Mouse (Mus musculus) adrenal gland, postnatal 10 days (tissue): Measurements from ENCODE around the gene Ptger1. TPM values are rescaled to one million over a fixed set of nuclear protein-coding genes. Genes with fewer than 3 reads are reported as not detected.

Source experiments
- DNase-seq: peaks from one replicate; pipeline ENCODE4 v3.0.0; 2021; ENCODE audit warnings: mixed read lengths
- total RNA-seq, 2 experiments: library from RNA; stranded (reverse); gene quantifications; 2 replicates each; pipeline ENCODE4 v1.2.3; 2021

Ptger1 gene
- total RNA-seq, 2 experiments from 2014 or later: 0.75 to 1.4 TPM

DNA sequence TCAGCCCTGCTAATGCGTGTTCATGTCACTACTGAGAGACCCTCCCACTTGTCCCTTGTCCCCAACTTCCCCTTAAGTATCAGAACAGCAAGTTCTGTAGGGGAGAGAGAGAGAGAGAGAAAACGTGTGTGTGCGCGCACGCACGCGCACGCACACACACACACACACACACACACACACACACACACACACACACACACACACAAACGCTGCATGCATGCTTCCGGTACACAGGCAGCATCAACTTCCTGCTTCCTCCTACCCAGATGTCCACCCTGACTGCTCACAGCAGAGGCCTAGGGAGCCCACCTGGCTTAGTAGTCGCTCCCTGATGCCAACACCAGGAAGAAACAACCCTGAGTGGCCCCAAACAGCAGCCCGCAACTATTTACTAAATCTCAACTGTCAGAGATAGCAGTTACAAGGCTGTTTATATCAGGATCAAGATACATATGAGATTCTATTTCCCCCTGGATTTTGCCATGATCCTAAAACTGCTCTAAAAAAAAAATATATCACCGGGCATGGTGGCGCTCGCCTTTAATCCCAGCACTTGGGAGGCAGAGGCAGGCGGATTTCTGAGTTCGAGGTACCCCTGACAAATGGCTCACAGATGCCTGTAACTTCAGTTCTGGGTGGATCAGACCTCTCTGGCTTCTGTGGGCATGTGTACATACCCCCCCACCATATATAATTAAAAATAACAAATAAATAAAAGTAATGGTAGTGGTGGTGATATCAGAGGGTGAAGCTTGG is 29.1 kb downstream of the Ptger1 start:
- peak; percentile 26 for DNase-seq

DNA sequence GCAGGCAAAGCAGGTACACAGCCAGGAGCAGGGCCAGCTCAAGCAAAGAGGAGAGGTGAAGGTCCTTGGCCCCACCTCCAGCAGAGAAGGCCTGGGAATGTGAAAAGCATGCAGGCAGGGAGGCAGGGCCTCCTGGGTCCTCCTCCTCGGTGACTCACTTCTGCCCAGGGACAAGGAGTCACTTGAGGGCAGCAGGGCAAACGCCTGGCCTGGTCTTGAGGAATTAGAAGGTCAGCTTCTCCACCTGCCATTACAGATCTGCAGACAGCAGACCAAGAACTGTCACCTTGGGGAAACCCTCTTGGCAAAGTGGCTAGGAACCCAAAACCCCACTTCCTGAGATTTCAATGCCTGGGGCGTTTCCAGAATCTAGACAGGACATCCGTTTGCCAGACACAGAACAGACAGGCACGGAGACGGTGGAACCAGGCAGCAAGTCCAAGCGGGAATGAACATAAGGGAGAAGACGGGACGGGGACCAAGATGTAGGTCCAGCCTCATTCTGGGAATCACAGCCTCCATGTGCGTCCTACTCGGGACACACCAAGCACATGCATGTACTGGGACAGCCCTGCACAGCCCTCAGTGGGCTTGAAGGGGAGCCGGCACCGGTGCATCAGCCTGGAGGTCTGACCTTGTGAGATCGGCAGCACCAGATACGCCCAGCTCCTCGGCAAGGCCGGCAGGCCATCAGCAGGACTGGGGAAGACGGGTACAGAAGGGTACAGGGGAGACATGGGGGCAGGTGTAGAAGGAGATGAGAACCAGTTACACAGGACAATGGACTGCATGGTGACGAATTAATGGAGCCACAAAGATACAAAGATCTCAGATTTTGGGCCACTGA is 31.1 kb downstream of the Ptger1 start:
- peak; percentile 85 for DNase-seq

DNA sequence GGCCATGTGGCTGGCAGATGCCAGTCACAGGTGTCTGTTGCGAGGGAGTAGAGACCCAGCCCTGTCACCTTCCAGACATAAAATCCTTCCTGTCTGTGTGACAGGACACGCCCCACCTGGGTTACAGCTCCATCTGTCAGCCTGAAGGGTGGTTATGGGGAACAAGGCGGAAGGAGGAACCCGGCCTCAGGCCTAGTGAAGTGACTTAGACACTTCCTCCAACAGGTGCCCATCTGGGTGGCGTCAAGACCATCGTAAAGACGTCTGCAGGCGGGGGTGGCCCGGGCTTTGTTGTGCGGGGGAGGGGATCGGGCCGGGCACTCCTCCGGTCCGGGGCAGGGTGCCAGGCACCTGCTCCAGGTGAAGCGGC is 31.8 kb downstream of the Ptger1 start:
- DNase-seq: peak; percentile 59

DNA sequence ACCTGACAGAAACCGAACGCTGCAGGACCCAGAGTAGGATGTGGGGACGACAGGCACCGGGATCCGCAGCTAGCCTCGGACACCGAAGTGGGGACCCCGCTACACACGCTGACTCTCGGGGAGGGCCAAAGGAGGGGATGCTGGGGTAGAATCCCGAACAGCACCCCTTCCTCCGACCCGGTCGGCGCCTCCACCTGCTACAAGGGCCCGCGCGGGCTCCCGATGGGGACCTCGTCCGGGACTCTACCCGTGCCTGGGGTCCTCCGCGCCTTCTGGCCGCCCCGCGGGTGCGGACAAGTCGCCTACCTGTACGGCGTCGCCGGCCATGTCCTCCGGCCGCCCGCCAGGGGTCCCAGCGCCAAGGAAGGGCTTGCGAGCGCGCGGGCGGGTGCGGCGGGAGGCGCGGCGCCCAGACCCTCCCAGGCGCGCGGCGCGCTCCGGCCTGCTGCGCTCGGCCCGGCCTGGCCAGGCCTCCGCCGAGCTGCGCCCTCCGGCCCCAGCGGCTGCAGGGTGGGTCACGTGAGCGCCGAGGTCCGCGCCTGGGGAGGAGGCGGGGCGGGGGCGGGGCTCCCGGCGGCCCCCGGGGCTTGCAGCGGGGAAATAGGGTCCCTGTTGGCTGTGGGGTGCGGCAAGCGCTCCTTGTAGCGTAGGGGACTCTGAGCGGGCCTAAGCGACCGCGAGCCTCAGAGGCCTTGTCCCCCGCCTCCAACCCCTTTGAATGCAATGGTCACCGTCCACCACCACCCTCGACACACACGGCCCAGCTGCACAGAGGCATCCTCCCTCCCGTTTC is 32.4 kb downstream of the Ptger1 start, which contains the start of gene Pkn1:
Gene Pkn1, minus strand, starts transcription at position 519 of the 793 bp plus-strand sequence.
- peak; percentile 92 for DNase-seq

DNA sequence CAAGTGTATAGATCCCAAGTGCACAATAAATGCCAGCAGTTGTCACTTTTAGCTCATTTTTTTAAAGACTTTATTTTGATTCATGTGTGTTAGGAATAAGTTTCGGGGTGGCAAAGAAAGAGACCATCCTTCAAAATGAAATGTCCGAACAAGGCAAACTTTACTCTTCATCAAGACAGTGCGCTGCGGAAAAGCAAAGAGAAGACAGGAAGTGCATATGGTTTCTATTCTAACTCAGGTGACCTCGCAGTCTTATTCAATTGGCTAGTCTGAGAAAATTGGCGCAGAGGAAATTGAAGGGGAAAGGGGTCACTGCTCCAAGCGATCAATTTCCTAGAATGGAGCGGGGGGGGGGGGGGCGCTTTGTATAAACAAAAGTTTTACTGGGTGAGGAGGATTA is 33.1 kb downstream of the Ptger1 start:
- no peak for DNase-seq

DNA sequence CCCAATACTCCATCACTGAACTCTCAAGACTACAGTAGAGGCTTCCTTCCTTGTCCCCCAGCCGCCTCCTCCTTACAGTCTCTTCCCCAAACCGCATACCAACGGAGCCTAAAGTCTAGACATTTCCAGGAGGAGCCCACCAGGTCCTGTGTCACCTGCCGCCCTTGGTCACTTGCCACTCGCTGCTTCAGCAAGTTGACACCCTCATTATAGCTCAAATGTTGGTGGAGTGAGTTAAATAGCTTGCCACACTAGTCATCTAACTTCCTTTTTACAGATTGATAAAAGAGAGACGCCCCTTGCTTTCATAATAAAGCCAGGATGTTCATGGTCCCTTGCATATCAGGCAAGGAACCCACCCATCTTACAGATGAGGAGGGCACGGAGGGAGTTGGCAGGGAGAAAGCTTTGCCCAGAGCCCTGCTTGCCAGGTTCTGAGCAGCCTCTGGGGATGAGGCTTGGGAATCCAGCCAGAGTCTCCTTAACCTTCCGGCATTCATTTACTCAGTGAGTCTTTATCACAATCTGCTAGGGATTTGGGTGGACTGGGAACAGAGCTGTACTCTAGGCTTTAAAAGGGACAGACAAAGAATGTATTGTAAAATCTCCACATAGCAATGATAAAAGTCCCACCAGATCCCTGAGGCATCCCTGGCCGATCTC is 34.1 kb downstream of the Ptger1 start:
- peak; percentile 71 for DNase-seq

- no peak for DNase-seq
Observed at GRCm38 (mm10) chr8:83703426-83703825, 36.9 kb downstream of the Ptger1 start.

- DNase-seq: no peak
Observed at GRCm38 (mm10) chr8:83706411-83706810, 39.9 kb downstream of the Ptger1 start.

GRCm38 (mm10) chr8:83707554-83707953 is 41.1 kb downstream of the Ptger1 start:
- no peak for DNase-seq

DNA sequence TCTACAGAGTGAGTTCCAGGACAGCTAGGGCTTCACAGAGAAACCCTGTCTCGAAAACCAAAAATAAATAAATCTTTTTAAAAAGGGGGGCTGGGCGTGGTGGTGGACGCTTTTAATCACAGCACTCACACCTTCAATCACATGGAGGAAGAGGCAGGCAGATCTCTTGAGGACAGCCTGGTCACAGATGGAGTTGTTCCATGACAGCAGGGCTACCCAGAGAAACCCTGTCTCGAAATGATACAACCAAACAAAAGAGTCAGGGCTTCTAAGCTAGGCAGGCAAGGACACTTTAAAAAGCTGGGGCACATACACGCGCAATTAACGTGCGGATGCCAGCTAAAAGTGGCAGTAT is 48.2 kb downstream of the Ptger1 start:
- no peak for DNase-seq

DNA sequence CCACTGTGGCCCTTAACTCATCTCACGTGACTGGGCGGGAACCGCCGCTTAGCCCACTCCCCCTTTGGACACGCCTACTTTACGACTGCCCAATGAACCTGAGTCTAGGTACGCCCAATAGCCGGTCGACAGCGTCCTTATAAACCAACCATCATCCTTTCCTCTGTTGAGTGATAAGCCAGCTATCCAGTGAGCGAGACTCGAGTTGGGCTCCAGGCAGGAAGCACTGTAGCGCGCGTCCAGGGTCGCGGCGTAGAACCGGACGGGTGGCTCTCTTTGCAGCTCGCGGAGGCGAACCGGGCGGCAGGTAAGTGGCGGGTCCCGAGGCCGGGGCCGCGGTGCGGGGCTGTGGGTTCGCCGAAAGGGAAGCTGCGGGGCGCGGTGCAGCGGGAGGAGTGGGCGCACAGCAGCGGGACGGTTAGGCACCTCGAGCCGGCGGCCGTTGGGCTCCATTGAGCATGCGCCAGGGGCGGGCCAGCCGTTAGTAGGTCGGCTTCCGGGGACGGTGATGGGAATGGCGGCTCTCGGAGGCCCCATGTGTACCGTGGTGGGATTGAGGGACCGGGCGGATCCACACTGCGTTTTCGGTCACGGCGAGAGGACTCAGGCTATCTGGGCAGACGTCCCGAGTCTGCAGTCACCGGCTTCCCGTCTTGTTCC is 48.7 kb downstream of the Ptger1 start, which contains the start of gene Ddx39:
Gene Ddx39, plus strand, starts transcription at position 147 of the 660 bp plus-strand sequence.
- DNase-seq: peak; percentile 95

DNA sequence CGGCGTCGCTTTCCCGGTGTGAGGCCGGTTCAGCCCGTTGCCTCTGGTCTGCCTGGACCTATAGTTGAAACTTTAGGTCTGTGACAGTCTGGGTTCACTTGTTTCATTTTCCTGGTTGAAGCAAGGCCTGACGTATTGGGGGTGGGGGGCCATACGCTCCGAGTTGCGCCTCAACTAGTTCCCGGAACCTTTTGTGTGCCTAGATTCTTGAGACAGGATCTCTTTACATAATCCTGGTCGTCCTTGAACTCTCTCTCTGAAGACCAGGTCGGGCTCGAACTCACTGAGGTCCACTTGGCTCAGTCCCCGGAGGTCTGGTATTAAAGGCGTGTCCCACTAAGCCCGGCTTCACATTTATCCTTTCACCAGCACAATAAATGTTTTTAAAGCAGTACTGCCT is 49.3 kb downstream of the Ptger1 start:
- no peak for DNase-seq

GRCm38 (mm10) chr8:83716563-83716962 is 50.1 kb downstream of the Ptger1 start:
- no peak for DNase-seq

- DNase-seq: no peak
Observed at GRCm38 (mm10) chr8:83719048-83719447, 52.6 kb downstream of the Ptger1 start.

GRCm38 (mm10) chr8:83719693-83720092 is 53.2 kb downstream of the Ptger1 start:
- DNase-seq: no peak

DNA sequence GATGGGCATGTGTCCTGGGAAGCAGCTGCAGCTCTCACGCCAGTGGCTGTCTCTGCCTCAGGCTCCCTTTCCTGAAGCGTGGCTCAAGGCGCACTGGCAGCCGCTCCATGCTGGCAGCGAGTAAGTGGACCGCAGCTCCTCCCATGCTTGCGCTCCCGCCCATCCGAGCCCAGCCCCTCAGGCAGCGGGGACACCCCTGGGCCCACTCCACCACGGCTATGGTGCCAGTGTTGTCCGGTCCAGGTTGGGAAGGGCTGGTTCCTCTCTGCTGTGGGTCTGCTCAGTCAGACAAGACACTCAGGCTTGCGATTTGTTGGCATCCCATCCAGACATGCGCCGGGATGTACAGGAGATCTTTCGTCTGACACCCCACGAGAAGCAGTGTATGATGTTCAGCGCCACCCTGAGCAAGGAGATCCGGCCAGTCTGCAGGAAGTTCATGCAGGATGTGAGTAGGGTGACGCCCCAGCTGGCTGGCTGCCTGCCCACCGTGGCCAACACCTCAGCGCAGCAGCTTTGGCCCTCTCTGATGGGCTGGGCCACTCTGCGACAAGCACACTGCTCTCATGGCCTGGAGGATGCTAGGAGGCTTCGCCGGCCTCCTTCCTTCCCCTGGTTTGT is 55.0 kb downstream of the Ptger1 start:
- peak; percentile 61 for DNase-seq

Other genes starting within 250 kb of the Ptger1 start
- gene Scoc, start 208.3 kb upstream of the Ptger1 start, total RNA-seq: 10 to 100 TPM; 58.0 to 62.4 TPM
- gene Olfr370, start 130.9 kb upstream of the Ptger1 start, total RNA-seq: not detected
- gene Ndufb7, start 100.0 kb upstream of the Ptger1 start, total RNA-seq: 100 to 1,000 TPM; 340 to 396 TPM
- gene Tecr, start 58.7 kb upstream of the Ptger1 start, total RNA-seq: 100 to 1,000 TPM; 305 to 336 TPM
- 10 to 100 TPM; 24.7 to 28.8 TPM for gene Dnajb1, start 58.5 kb upstream of the Ptger1 start, total RNA-seq
- gene Gipc1, start 14.0 kb upstream of the Ptger1 start, total RNA-seq: 10 to 100 TPM; 51.4 to 52.5 TPM
- 100 to 1,000 TPM; 130 to 163 TPM for gene Pkn1, start 32.5 kb downstream of the Ptger1 start, total RNA-seq
- 10 to 100 TPM; 29.4 to 33.7 TPM for gene Ddx39, start 48.5 kb downstream of the Ptger1 start, total RNA-seq
- 10 to 100 TPM; 53.8 to 63.0 TPM for gene Adgre5, start 74.6 kb downstream of the Ptger1 start, total RNA-seq
- 10 to 100 TPM; 48.7 to 60.4 TPM for gene Adgrl1, start 233.4 kb downstream of the Ptger1 start, total RNA-seq